Mouse (Mus musculus) testis, adult 2 months (tissue): Measurements from ENCODE around the gene Irf2bpl.

Experiments used
- CTCF ChIP-seq: fragments of 200-500 bp; IDR thresholded peaks from 2 replicates; pipeline ENCODE4 v1.5.1; 2012; ENCODE audit warnings: low read depth, mild to moderate bottlenecking, inconsistent platforms, low read length, moderate library complexity; ENCODE audit not compliant: control insufficient read depth, insufficient read depth, insufficient replicate concordance
- POLR2A ChIP-seq: fragments of 200-500 bp; IDR thresholded peaks from 2 replicates; pipeline ENCODE4 v1.6.1; 2012; ENCODE audit warnings: low read depth, mild to moderate bottlenecking, inconsistent platforms, low read length, moderate library complexity; ENCODE audit not compliant: control insufficient read depth

- TF ChIP-seq CTCF (no peak), POLR2A (no peak)
Measured at GRCm38 (mm10) chr12:86891454-86891785, 6.8 kb upstream of the Irf2bpl start.
